Mouse (Mus musculus) retina, adult 2 months (tissue): ENCODE results near the gene Mgat1.
"Not testable (repeated sequence)": the region's sequence is repeated elsewhere in the genome, so short reads cannot be mapped to it uniquely, and the experiment has no call there.

Experiments
- DNase-seq: peaks from one replicate; pipeline ENCODE4 v3.0.0-alpha.2; 2012; ENCODE audit warnings: low read depth, low spot score

Mgat1 gene

DNA sequence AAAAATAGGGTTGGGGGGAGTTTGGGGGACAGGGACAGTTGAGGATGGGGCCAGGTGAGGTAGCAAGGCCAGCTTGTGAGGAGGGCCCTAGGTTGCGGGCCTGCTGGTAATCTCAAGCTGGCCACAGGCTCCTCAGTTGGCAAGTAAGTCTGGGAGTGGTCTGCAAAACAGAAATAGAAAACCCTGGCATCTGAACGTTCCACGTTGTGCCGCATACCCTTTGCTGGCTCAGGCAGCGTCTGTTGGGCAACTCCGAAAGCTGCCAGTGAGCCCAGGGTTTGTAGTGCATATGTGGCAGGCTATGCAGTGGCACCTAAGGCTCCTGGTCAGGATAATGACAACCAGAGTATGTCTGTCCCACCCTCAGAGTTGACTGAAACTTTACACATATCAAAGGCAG lies 19.2 kb downstream of the Mgat1 start:
- DNase-seq, result no peak

DNA sequence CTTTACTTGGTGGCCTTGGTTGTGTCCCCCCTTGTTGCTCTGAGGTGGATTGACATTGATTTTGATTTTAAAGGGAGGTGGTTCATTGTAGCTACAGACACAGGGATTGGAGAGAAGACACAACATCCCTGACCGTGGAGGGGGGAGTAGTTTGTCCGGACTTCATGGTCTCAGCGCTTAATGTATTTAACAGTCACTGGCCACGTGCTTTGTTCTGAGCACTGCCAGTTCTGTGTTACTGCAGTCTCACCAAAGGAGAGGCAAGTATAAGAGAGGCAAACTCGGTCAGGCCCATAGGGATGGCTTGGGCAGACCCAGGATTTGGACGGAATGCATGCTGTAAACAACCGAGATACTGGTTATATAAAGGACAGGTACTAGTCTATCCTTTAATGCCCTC lies 20.1 kb downstream of the Mgat1 start:
- no peak for DNase-seq

DNA sequence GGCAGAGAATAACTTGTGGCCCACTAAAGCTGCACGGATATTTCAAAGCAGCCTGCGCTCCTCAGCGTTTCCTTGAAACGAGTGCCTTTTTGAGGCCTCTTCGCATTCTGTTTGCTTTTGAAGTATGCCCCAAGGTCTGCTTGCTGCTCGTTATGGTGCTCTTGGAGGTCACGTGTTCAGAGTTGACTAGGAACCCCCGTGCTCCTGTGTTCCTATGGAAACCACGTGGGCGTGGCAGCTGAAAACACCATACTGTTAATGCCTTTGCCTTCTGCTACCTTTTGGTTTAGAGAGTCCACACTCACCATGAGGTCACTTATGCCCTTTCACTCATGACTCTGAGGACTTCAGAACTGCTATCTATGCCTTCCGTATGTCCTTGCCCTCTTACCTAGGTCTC lies 20.6 kb downstream of the Mgat1 start:
- no peak for DNase-seq

DNA sequence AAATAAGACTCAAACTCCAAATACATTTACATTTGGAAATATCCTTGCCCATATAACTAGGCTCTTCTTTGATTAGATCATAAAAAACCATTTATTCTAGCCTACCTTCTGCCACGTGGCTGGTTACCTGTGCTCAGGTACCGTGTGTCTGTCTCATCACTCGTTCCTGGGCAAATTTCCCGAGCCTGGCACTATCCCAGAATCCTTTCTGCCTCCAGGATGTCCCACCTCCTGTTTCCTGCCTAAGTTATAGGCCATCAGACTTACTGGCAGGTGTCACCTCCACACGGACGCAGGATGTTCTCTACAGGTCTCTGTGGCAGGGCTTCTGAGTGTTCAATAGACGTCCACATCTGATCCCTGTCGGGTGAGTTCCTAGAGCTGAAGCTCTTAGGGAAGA lies 21.1 kb downstream of the Mgat1 start:
- DNase-seq, result no peak

DNA sequence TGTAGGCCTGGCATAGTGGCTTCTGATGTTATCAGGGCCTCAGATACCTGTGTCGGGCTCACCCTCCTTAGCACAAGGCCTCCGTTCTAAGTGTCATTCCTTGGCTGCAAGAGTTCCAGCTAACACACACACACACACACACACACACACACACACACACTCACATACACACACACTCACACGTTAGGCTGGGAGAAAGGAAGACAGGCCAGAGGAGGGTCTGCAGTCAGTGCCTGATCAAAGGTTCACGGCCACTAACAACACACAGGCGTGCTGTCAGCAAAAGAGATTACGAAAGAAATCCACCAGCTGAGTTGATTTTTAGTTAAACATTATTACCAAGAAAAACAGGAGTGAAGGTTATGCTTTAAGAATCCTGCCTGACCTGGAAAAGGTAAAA lies 22.7 kb downstream of the Mgat1 start:
- DNase-seq, result no peak

DNA sequence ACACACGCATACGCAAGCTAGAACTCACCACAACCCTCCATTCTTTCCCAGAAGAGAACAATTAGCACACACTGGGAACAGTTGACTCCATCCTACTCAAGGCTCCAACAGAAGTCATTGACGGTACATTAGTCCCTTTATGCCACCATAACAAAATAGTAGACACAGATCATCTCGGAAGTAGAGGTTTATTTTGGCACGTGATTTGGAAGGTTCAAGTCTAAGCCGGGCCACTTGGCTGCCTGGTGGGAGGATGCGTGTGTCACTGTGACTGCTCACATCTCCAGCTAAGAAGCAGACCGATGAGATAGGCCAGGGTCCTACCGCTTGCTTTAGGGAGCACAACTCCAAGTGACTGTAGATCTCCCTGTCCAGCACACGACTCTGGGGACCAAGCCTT lies 23.3 kb downstream of the Mgat1 start:
- DNase-seq, result no peak

DNA sequence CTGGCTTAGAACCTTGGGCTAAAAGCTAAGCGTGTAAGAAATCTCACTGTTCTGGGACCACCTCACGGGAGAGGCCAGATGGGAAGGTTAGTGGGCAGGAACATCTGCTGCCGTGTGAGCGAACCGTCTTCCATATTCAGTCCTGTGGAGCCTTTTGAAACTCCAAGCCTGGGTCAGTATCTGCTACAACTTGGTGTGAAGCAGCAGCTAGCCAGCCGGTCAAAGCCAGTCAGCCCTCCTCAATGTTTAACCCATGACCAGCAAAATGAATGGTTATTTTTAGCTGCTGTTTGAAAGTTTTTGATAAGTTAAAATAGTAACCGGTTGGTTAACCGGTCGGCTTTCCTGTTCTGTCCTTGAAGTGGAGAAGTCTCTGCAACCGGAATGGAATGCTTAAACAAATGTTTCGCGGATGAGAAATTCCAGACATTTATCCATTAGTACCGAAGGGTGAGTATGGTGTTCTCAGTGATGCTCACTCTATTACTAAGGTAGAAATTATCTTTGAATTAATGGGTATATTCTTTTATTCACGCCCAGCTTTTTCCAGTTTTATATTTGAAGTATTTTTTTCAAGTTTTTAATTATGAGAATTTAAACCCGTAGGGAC lies 24.1 kb downstream of the Mgat1 start:
- DNase-seq, result no peak

DNA sequence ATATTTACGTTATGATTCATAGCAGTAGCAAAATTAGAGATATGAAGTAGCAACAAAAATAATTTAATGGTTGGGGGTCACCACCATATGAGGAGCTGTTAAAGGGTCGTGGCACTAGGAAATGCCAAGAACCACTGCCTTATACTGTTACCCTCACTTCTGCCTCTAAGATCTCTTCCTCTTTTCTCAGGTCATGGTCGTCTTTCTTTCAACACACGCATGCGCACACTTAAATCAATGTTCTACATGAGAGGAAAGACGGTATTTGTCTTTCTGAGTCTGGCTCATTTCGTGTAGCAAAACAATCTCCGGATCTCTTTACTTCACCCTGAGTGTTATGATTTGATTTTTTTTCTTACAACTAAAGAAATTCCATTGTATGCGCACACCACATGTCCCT lies 25.8 kb downstream of the Mgat1 start:
- DNase-seq, result no peak

DNA sequence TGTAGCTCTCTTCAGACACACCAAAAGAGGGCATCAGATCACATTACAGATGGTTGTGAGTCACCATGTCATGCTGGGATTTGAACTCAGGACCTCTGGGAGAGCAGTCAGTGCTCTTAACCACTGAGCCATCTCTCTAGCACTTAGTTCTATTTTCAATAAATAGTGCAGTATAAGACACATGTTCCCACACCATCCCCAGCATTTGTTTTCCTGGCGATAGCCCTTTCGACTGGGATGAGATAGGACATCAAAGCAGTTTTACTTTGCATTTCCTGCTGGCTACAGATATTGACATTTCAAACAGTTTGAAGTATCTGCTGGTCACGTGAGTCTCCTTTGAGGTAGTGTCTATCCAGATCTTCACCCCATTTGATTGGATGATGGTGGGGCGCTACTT lies 26.4 kb downstream of the Mgat1 start:
- DNase-seq, result no peak

DNA sequence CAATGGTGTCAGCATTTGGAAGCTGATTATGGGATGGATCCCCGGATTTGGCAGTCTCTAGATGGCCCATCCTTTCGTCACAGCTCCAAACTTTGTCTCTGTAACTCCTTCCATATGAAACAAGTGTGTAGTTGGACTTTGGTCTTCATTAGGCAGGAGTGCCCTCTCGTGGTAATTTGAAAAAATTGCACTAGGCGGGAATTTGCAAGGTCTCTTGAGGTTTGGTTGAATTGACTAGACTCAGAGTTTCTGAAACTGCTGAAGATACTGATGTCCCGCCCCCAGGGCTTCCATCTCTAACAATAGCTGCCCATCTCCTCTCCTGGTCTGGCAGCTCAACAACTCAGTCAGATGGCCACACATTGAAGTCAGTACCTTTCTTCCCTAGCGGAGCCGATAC lies 27.3 kb downstream of the Mgat1 start:
- no peak for DNase-seq

DNA sequence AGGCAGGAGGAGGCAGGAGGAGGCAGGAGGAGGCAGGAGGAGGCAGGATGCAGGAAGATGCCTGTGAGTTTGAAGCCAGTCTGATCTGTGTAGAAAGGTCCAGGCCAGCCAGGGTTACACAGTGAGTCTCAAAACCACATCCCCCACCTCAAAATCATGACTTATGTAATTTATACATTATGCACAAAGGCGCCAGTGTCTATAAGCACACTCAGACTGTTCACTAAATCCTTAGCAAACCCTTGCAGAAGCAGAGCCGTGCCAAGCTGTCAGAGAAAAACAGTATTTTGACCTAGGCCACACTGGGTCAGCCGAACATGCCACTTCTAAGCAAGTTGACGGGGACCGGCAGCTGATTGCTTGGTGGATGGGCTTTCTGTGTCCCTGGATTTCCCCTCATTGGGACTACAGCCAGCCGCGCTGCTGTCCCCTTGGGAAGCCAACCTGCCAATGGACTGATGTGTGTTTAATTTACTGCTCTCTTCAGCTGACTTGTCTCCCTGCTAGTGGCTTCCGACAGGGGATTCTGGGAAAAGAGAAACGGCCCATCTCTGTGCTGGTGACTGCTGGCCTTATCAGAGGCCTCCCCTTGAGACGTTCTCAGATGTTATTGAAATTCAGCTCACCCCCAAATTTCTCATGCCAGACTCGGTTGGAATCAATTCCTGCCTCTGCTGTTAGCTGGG lies 30.0 kb downstream of the Mgat1 start:
- DNase-seq, result no peak

DNA sequence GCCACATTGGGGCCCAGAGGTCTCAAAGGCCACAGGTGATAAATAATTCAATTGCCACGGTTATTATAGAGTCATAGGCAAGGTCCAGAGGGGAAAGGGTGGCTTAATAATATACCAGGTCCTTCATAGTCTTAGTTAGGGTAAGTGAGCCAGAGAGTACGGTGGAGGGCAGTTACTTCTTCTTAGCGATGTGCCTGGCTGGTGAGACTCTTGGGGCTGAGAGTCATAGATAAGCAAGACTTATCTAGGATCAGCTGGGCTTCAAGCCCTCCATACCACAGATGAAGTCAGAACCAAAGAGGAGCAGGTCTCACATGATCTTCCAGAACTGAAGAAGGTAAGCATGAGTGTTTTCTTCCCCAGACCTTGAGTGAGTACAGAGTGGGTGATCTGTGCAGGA lies 34.2 kb downstream of the Mgat1 start, which contains the start of gene Olfr1393:
Olfr1393 (plus strand) TSS at position 83 of the 400 bp plus-strand sequence.
- no peak for DNase-seq

DNA sequence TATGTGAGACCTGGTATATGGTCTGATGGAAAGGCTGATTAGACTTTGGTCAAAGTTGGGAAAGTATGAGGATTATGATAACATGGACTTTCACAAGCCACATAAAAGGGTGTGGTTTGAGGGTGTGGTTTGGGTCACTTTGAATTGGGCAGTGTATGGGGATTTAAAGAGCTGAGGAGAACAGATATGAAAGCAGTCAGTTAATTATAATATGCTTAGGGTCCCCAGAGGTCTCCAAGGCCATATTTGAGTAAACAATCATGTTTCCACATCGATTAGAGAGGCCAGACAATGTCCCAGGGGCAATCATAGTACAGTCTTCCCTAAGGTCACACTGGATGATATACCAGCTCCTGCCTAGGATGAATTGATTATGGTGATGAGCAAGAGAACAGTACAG lies 41.0 kb downstream of the Mgat1 start, which contains the start of gene Olfr1392:
Olfr1392 (plus strand) TSS at position 301 of the 400 bp plus-strand sequence.
- not testable (repeated sequence) for DNase-seq

DNA sequence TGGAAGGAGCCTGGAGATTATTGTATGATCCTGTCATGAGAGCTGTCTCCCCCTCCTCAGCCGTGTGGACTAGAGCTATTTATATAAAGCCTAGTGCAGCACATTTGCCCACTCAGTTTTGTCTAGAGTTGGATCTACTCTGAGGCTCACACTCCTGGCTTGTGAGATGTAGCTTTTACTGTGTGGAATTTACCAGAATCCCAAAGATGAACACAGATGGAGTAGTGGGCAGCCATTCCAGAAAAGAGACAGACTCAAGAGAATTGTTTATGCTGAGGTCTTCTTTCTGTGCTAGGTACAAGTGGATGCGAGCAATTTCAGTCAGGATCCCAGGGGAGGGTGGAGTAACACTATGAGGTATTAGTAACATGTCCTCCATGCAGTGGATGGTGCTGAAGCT lies 43.3 kb downstream of the Mgat1 start:
- DNase-seq, result no peak

DNA sequence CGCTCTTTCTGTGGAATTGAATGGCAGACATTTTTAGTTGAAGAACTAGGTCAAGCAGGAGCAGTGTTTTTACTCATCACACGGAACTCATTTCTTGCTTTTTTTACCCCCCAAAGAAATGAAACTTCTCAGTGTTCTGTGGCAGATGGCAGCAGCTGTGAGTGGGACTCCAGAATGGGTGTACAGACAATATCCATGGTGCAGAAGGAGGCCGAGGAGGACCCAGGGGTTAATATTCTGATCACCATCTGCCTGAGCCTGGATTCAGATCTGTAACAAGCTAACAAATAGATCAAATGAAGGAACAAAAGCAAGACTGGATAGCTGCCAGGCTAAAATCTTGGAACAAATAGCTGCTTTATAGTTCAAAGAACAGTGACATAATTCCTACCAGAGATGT lies 48.8 kb downstream of the Mgat1 start:
- DNase-seq, result no peak

DNA sequence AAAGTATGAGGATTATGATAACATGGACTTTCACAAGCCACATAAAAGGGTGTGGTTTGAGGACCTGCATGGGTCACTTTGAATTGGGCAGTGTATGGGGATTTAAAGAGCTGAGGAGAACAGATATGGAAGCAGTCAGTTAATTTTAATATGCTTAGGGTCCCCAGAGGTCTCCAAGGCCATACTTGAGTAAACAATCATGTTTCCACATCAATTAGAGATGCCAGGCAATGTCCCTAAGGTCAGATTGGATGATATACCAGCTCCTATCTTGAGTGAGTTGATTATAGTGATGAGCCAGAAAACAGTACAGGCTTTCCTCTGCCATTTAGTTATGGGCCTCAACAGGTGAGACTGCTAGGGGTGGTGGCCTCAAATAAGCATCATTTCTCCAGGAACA lies 60.5 kb downstream of the Mgat1 start, which contains the start of gene Olfr10:
Olfr10 (plus strand) TSS at position 301 of the 400 bp plus-strand sequence.
- no peak for DNase-seq

DNA sequence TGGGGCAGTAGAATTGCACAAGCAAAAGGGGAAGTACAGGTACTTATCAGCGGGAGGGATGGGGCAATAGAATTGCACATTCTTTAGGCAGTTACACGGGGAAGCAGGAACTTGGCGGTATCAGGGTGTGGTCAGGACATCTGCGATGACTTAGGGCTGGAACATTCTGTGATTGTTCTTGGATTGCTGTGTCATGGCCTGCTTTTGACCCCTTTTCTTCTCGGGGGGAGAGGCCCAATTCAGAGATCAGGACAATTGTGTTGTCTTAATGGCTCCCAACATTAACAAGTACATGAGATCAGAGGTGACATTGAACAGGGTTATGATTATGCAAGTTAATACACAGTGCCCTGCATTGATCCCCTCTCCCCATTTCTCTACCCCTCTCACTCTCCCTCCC lies 64.6 kb downstream of the Mgat1 start:
- DNase-seq, result not testable (repeated sequence)
